Mouse (Mus musculus) MEL (cell line): Measurements from ENCODE around the gene Rpl19.

Source experiments
- CTCF ChIP-seq, 3 experiments: IDR thresholded peaks in 2 of 3; conservative IDR thresholded peaks in 1 of 3; 2 replicates each; pipeline ENCODE4 v1.5.1; 2011 to 2012; ENCODE audit warnings: low read length in 3 of 3, low read depth in 2 of 3, mild to moderate bottlenecking in 2 of 3, improper control_type of control experiment in 1 of 3, inconsistent platforms in 1 of 3, mixed read lengths in 1 of 3, moderate library complexity in 1 of 3; ENCODE audit not compliant: control insufficient read depth in 1 of 3, insufficient read depth in 1 of 3, poor library complexity in 1 of 3, severe bottlenecking in 1 of 3
- E2F4 ChIP-seq: IDR thresholded peaks from 2 replicates; pipeline ENCODE4 v1.6.1; 2011; ENCODE audit warnings: low read depth, low read length, improper control_type of control experiment, borderline replicate concordance
- ELF1 ChIP-seq: IDR thresholded peaks from 2 replicates; pipeline ENCODE4 v1.6.1; 2014; ENCODE audit warnings: low read depth, mild to moderate bottlenecking, inconsistent platforms, low read length, improper control_type of control experiment, moderate library complexity
- GATA1 ChIP-seq: IDR thresholded peaks from 2 replicates; pipeline ENCODE4 v1.6.1; 2011; ENCODE audit warnings: low read depth, low read length, improper control_type of control experiment
- MAZ ChIP-seq: IDR thresholded peaks from 2 replicates; pipeline ENCODE4 v1.6.1; 2012; ENCODE audit warnings: low read depth, mild to moderate bottlenecking, inconsistent platforms, low read length, improper control_type of control experiment
- POLR2A ChIP-seq, 2 experiments: IDR thresholded peaks; 2 replicates each; pipeline ENCODE4 v1.6.1; 2011 to 2012; ENCODE audit warnings: low read length in 2 of 2, mild to moderate bottlenecking in 2 of 2, control low read depth in 1 of 2, improper control_type of control experiment in 1 of 2, low read depth in 1 of 2, moderate library complexity in 1 of 2; ENCODE audit not compliant: control insufficient read depth in 1 of 2, insufficient read depth in 1 of 2, poor library complexity in 1 of 2
- SMC3 ChIP-seq: IDR thresholded peaks from 2 replicates; pipeline ENCODE4 v1.6.1; 2011; ENCODE audit warnings: low read depth, low read length, improper control_type of control experiment
- TBP ChIP-seq: IDR thresholded peaks from 2 replicates; pipeline ENCODE4 v1.8.0; 2011; ENCODE audit warnings: low read depth, low read length, improper control_type of control experiment
- USF1 ChIP-seq: IDR thresholded peaks from 2 replicates; pipeline ENCODE4 v1.6.1; 2014; ENCODE audit warnings: low read depth, mild to moderate bottlenecking, inconsistent platforms, low read length, improper control_type of control experiment, moderate library complexity
- ZC3H11A ChIP-seq: IDR thresholded peaks from 2 replicates; pipeline ENCODE4 v1.6.1; 2012; ENCODE audit warnings: low read depth, mild to moderate bottlenecking, inconsistent platforms, low read length, improper control_type of control experiment

GRCm38 (mm10) chr11:98022253-98022554 lies 4.3 kb upstream of the Rpl19 start:
- TF ChIP-seq CTCF (IDR thresholded peaks at IDR 0.05 in 2 of 3, conservative IDR thresholded peaks at IDR 0.05 in 1 of 3; ENCODE audit: control insufficient read depth in 1 of 3, insufficient read depth in 1 of 3, low read depth in 2 of 3, low read length in 3 of 3, poor library complexity in 1 of 3, severe bottlenecking in 1 of 3) (no peak), ZC3H11A (no peak), POLR2A (IDR thresholded peaks at IDR 0.05; ENCODE audit: control insufficient read depth in 1 of 2, insufficient read depth in 1 of 2, low read depth in 1 of 2, low read length in 2 of 2, poor library complexity in 1 of 2) (no peak), SMC3 (no peak), TBP (no peak), E2F4 (no peak), GATA1 (no peak), USF1 (no peak), ELF1 (no peak), MAZ (no peak)
